Mouse (Mus musculus) thymus, adult 2 months (tissue): Measurements from ENCODE around the gene Tomm40l.

Experiments used
- CTCF ChIP-seq: fragments of 200-500 bp; IDR thresholded peaks from 2 replicates; pipeline ENCODE4 v1.5.1; 2012; ENCODE audit warnings: mild to moderate bottlenecking, control low read depth, low read length, moderate library complexity, borderline replicate concordance; ENCODE audit not compliant: control insufficient read depth, poor library complexity, insufficient read depth; ENCODE audit errors: extremely low read depth
- POLR2A ChIP-seq: fragments of 200-500 bp; IDR thresholded peaks from 2 replicates; pipeline ENCODE4 v1.6.1; 2012; ENCODE audit warnings: mild to moderate bottlenecking, low read length, control low read depth, moderate library complexity; ENCODE audit not compliant: control insufficient read depth, poor library complexity, insufficient read depth; ENCODE audit errors: extremely low read depth

DNA sequence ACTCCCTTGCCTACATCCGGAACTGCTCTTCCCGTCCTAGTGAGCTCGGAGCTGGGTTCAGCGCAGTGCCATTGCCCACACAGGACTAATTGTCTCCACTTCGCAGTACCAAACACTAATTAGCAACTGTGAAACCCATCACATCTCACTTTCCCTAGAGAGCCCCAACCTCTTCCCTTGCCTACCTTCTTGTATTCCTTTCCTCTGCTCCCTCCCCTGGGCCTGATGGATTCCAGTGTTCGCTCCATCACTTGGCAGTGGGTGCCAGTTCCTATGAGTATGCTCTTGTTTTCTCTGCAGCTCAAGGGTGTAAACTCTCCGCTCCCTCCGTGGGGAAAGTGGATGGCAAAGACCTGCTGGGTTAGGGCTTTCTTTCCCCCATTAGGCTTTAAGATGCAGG, 36.7 kb downstream of the Tomm40l start:
- TF ChIP-seq POLR2A (no peak), CTCF (no peak)
